ENCODE assay signal across 19 mouse cellular contexts in the genomic region with DNA sequence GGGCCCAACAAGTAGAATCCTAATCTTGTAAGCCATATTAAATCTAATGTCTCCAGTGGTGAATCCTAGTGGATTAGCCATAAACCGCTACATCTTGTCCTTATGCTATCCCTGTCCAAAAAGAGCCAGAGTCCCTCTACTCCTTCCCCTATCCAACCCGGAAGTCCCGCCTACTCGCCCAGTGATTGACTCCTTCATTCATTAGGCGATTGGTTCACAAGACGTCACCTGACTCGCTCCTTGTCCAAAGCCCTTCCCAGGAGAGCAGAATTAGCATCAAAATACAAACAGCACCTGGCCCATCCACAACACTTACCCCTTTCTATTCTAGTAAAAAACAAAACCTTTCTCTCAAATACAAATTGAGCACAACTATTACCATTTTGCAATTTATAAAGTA. TPM values are rescaled to one million over a fixed set of nuclear protein-coding genes. Genes with fewer than 3 reads are reported as not detected.
DNase-seq lines count a peak whose midpoint lies in the region; ATAC-seq and TF ChIP-seq lines count a peak whose summit lies in the region.
"Had no signal": no experiment of that assay in that cellular context is flagged by ENCODE, and none has a peak within 500 bp of the region (broad histone marks: within the 10 kb centered on the region; RNA-seq: fewer than 3 reads in every experiment).

No protein-coding gene starts in this region.

- no peak for ATAC-seq in embryonic facial prominence, embryonic 11.5 days (replicated peaks; ENCODE audit: insufficient number of reproducible peaks, low FRiP score, low TSS enrichment, low read depth)
- ATAC-seq: intestine, embryonic 16.5 days had no signal

- intact Hi-C loops in left cerebral cortex, postnatal 4 days (cut with DNase I), result no loop called here
- intact Hi-C loops in left cerebral cortex, postnatal 14 days (cut with DNase I), result no loop called here

- no peak for TF ChIP-seq EP300 in MEL (IDR thresholded peaks at IDR 0.05; ENCODE audit: low read depth in 1 of 2, low read length in 2 of 2)

- H3K4me2 ChIP-seq in embryonic facial prominence, embryonic 11.5 days (ENCODE audit: low read depth, low read length), result no peak overlapping the region
- H3K4me2 ChIP-seq: embryonic facial prominence, embryonic 12.5 days; heart, embryonic 12.5 days; hindbrain, embryonic 13.5 days; lung, embryonic 14.5 days had no signal

- TF ChIP-seq CTCF in MEL (IDR thresholded peaks at IDR 0.05 in 2 of 3, conservative IDR thresholded peaks at IDR 0.05 in 1 of 3; ENCODE audit: control insufficient read depth in 1 of 3, insufficient read depth in 1 of 3, low read depth in 2 of 3, low read length in 3 of 3, poor library complexity in 1 of 3, severe bottlenecking in 1 of 3), result no peak

- DNase-seq in embryonic facial prominence, embryonic 11.5 days (ENCODE audit: low spot score), result peak; percentile 7
- DNase-seq in embryonic facial prominence, embryonic 10.5 days (ENCODE audit: low spot score), result no peak
- peak; percentile 14 for DNase-seq in left cerebral cortex, postnatal 4 days
- DNase-seq in left cerebral cortex, postnatal 14 days (ENCODE audit: low spot score in 2 of 2), result no peak
- peak; percentile 45 for DNase-seq in A20 (ENCODE audit: low read depth, low spot score)
- no peak for DNase-seq in MEL (ENCODE audit: low read depth, low spot score)
- DNase-seq in gastrocnemius, postnatal 10 days, result no peak
- DNase-seq: cerebellum, adult 8-10 months; gastrocnemius, postnatal 14 days; kidney, postnatal 14 days; layer of hippocampus, adult 9-11 months; lung, embryonic 14.5 days; right cerebral cortex, postnatal 14 days; thymus, postnatal 4 days had no signal

- H3K27me3 ChIP-seq in embryonic facial prominence, embryonic 11.5 days (ENCODE audit: control insufficient read depth, insufficient read depth, low read length), result no peaks in the 10 kb centered on the region
- H3K27me3 ChIP-seq in embryonic facial prominence, embryonic 10.5 days (replicated peaks; ENCODE audit: low read depth, poor library complexity, severe bottlenecking), result no peaks in the 10 kb centered on the region
- no peaks in the 10 kb centered on the region for H3K27me3 ChIP-seq in MEL (ENCODE audit: control insufficient read depth in 1 of 2, insufficient read depth in 2 of 2, low read length in 2 of 2)
- H3K27me3 ChIP-seq: embryonic facial prominence, embryonic 12.5 days; heart, embryonic 12.5 days; hindbrain, embryonic 13.5 days had no signal

- H3K79me2 ChIP-seq in MEL (ENCODE audit: control insufficient read depth, insufficient read depth, low read length, poor library complexity), result no peaks in the 10 kb centered on the region

- no peaks in the 10 kb centered on the region for H3K36me3 ChIP-seq in embryonic facial prominence, embryonic 11.5 days (replicated peaks; ENCODE audit: control insufficient read depth, insufficient read depth, low read depth, low read length)
- H3K36me3 ChIP-seq in embryonic facial prominence, embryonic 10.5 days (replicated peaks), result peaks cover 32% of the 10 kb centered on the region
- H3K36me3 ChIP-seq in MEL (ENCODE audit: control insufficient read depth in 1 of 2, insufficient read depth in 2 of 2, low read length in 2 of 2), result no peaks in the 10 kb centered on the region

- WGBS in embryonic facial prominence, embryonic 11.5 days, result 25% methylated on average over 7 of the region's 7 CpGs
- WGBS in embryonic facial prominence, embryonic 10.5 days, result 22% methylated on average over 7 of the region's 7 CpGs

- H3K9me3 ChIP-seq in embryonic facial prominence, embryonic 11.5 days (replicated peaks; ENCODE audit: control insufficient read depth, low read length), result no peaks in the 10 kb centered on the region
- H3K9me3 ChIP-seq in embryonic facial prominence, embryonic 10.5 days, result no peaks in the 10 kb centered on the region
- H3K9me3 ChIP-seq in MEL (replicated peaks; ENCODE audit: insufficient read depth, low read length), result no peaks in the 10 kb centered on the region
- H3K9me3 ChIP-seq: embryonic facial prominence, embryonic 12.5 days; hindbrain, embryonic 13.5 days had no signal

- no peak for TF ChIP-seq POLR2A in MEL (IDR thresholded peaks at IDR 0.05; ENCODE audit: control insufficient read depth in 1 of 2, insufficient read depth in 1 of 2, low read depth in 1 of 2, low read length in 2 of 2, poor library complexity in 1 of 2)

- H3K27ac ChIP-seq in embryonic facial prominence, embryonic 11.5 days (replicated peaks; ENCODE audit: low read depth, low read length), result no peak overlapping the region
- H3K27ac ChIP-seq in embryonic facial prominence, embryonic 10.5 days (replicated peaks), result no peak overlapping the region
- H3K27ac ChIP-seq in MEL (ENCODE audit: control insufficient read depth, low read depth, low read length), result no peak overlapping the region
- H3K27ac ChIP-seq: embryonic facial prominence, embryonic 12.5 days; hindbrain, embryonic 13.5 days had no signal

- H3K9ac ChIP-seq in embryonic facial prominence, embryonic 11.5 days (replicated peaks; ENCODE audit: low read length), result no peak overlapping the region
- no peak overlapping the region for H3K9ac ChIP-seq in MEL (ENCODE audit: control insufficient read depth, low read depth, low read length, poor library complexity, severe bottlenecking)
- H3K9ac ChIP-seq: embryonic facial prominence, embryonic 12.5 days; heart, embryonic 12.5 days; hindbrain, embryonic 13.5 days; lung, embryonic 14.5 days had no signal

- H3K4me3 ChIP-seq in embryonic facial prominence, embryonic 11.5 days (ENCODE audit: low read depth, low read length), result no peak overlapping the region
- no peak overlapping the region for H3K4me3 ChIP-seq in embryonic facial prominence, embryonic 10.5 days
- H3K4me3 ChIP-seq in MEL (ENCODE audit: control insufficient read depth in 1 of 2, insufficient read depth in 1 of 2, low read depth in 2 of 2, low read length in 2 of 2), result no peak overlapping the region
- H3K4me3 ChIP-seq: embryonic facial prominence, embryonic 12.5 days; heart, embryonic 12.5 days; hindbrain, embryonic 13.5 days; myocyte had no signal

- H3K4me1 ChIP-seq in embryonic facial prominence, embryonic 11.5 days (ENCODE audit: control insufficient read depth, insufficient read depth, low read length), result no peaks in the 10 kb centered on the region
- H3K4me1 ChIP-seq in embryonic facial prominence, embryonic 10.5 days, result no peaks in the 10 kb centered on the region
- no peaks in the 10 kb centered on the region for H3K4me1 ChIP-seq in MEL (ENCODE audit: control insufficient read depth in 1 of 2, insufficient read depth in 2 of 2, low read length in 2 of 2)
- H3K4me1 ChIP-seq: embryonic facial prominence, embryonic 12.5 days; heart, embryonic 12.5 days; hindbrain, embryonic 13.5 days had no signal

- no peak for TF ChIP-seq RAD21 in MEL (IDR thresholded peaks at IDR 0.05; ENCODE audit: low read depth, low read length)

TF ChIP-seq in MEL, 35 proteins besides CTCF, POLR2A, EP300 and RAD21:
- TF ChIP-seq BHLHE40 (IDR thresholded peaks at IDR 0.05; ENCODE audit: borderline replicate concordance, low read depth, low read length), result no peak
- TF ChIP-seq SIN3A (IDR thresholded peaks at IDR 0.05; ENCODE audit: low read length), result no peak
- TF ChIP-seq NELFE (IDR thresholded peaks at IDR 0.05; ENCODE audit: low read depth, low read length), result no peak
- TF ChIP-seq USF1 (IDR thresholded peaks at IDR 0.05; ENCODE audit: low read depth, low read length), result peak; percentile 28; the same call in 1 of the 2 replicates

RNA-seq across cellular contexts. Expression of a gene that starts 41.3 kb away (rescaled TPM):
- 0.29 and 0.45 TPM in 2 replicates for polyA plus RNA-seq in embryonic facial prominence, embryonic 11.5 days (2014; fragmentation: Nextera tagmentation; extraction: Ambion mirVana)
- 0.26 and 0.43 TPM in 2 replicates for polyA plus RNA-seq in embryonic facial prominence, embryonic 10.5 days (2016; fragmentation: Nextera tagmentation; extraction: Ambion mirVana)
- 1 to 10 TPM in 1 of 2 experiments, under 1 TPM in 1; 0.60 to 1.3 TPM for total RNA-seq in left cerebral cortex, postnatal 4 days (2021)
- total RNA-seq in left cerebral cortex, postnatal 14 days (2021), result 1 to 10 TPM in 1 of 2 experiments, under 1 TPM in 1; 0.79 to 1.3 TPM
- 0.98 and 1.2 TPM in 2 replicates for total RNA-seq in MEL (2012; rRNA removed)
- polyA plus RNA-seq in MEL (2012; ENCODE audit: insufficient read depth in 1 of 2, insufficient read length in 2 of 2, low read depth in 1 of 2, low replicate concordance in 2 of 2, missing spikeins in 1 of 2), result 1 to 10 TPM in 1 of 2 experiments, not detected in 1; 1.5 TPM
- 1 to 10 TPM; 3.6 to 4.5 TPM for total RNA-seq in gastrocnemius, postnatal 10 days (2021)

RNA-seq across cellular contexts. Expression of a gene that starts 59.8 kb away (rescaled TPM):
- 26.9 and 27.4 TPM in 2 replicates for polyA plus RNA-seq in embryonic facial prominence, embryonic 11.5 days (2014; fragmentation: Nextera tagmentation; extraction: Ambion mirVana)
- 30.2 and 31.7 TPM in 2 replicates for polyA plus RNA-seq in embryonic facial prominence, embryonic 10.5 days (2016; fragmentation: Nextera tagmentation; extraction: Ambion mirVana)
- total RNA-seq in left cerebral cortex, postnatal 4 days (2021), result 10 to 100 TPM; 10.5 to 11.0 TPM
- total RNA-seq in left cerebral cortex, postnatal 14 days (2021), result 1 to 10 TPM; 5.1 to 6.0 TPM
- total RNA-seq in MEL (2012; rRNA removed), result 7.2 and 9.6 TPM in 2 replicates
- 1 to 10 TPM in 1 of 2 experiments, not detected in 1; 9.6 TPM for polyA plus RNA-seq in MEL (2012; ENCODE audit: insufficient read depth in 1 of 2, insufficient read length in 2 of 2, low read depth in 1 of 2, low replicate concordance in 2 of 2, missing spikeins in 1 of 2)
- 1 to 10 TPM; 2.6 to 3.7 TPM for total RNA-seq in gastrocnemius, postnatal 10 days (2021)

Comparison
In these comparisons a context has a peak if more than half of its experiments do, and no peak if none do; other contexts are left out.
1. DNase-seq: peak in embryonic facial prominence, embryonic 11.5 days (single experiment), left cerebral cortex, postnatal 4 days (single experiment) and A20 (single experiment); none in embryonic facial prominence, embryonic 10.5 days (single experiment), left cerebral cortex, postnatal 14 days (0 of 2), MEL (single experiment) and gastrocnemius, postnatal 10 days (single experiment).